Mouse (Mus musculus) thymus, adult 2 months (tissue): Measurements from ENCODE around the gene 4921524J17Rik.

ENCODE experiments used
- CTCF ChIP-seq: fragments of 200-500 bp; IDR thresholded peaks from 2 replicates; pipeline ENCODE4 v1.5.1; 2012; ENCODE audit warnings: mild to moderate bottlenecking, control low read depth, low read length, moderate library complexity, borderline replicate concordance; ENCODE audit not compliant: control insufficient read depth, poor library complexity, insufficient read depth; ENCODE audit errors: extremely low read depth
- POLR2A ChIP-seq: fragments of 200-500 bp; IDR thresholded peaks from 2 replicates; pipeline ENCODE4 v1.6.1; 2012; ENCODE audit warnings: mild to moderate bottlenecking, low read length, control low read depth, moderate library complexity; ENCODE audit not compliant: control insufficient read depth, poor library complexity, insufficient read depth; ENCODE audit errors: extremely low read depth

- TF ChIP-seq CTCF, result no peak
- no peak for TF ChIP-seq POLR2A
Observed at GRCm38 (mm10) chr8:85381926-85382325, 50.7 kb downstream of the 4921524J17Rik start.
